Mouse (Mus musculus) cerebellum, adult 8-10 months (tissue): ENCODE measurements around the gene Nfe2l3.
"Not testable (repeated sequence)": the region's sequence is repeated elsewhere in the genome, so short reads cannot be mapped to it uniquely, and the experiment has no call there.

Experiments
- DNase-seq: peaks from one replicate; pipeline ENCODE4 v3.0.0; 2022

The Nfe2l3 gene

DNA sequence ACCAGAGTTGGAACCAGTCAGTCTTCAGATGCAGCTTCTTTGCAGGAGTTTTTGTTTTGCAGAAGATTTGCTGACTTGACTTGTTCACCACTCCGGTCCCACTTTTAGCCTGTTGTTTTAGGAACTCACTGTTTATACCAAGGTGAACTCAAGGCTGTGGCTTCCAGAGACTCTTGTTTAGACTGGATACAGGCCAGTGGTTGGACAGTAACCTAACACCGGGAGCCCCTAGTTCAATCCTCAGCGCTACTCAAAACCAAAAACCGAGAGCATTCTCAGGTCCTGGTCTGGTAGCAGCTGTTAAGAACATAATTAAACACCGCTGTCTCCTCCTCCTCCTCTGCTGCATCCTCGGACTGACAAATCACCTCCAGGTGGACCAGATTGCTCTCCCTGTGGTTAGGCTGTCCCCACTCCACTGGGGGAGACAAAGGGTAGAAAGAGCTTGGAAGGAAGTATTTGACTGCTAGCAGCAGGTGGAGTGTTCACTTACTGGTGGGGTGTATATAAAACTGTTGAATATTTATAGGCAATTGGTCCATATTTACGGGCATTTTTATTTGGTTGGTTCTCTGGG, 20.5 kb downstream of the Nfe2l3 start:
- DNase-seq: no peak

DNA sequence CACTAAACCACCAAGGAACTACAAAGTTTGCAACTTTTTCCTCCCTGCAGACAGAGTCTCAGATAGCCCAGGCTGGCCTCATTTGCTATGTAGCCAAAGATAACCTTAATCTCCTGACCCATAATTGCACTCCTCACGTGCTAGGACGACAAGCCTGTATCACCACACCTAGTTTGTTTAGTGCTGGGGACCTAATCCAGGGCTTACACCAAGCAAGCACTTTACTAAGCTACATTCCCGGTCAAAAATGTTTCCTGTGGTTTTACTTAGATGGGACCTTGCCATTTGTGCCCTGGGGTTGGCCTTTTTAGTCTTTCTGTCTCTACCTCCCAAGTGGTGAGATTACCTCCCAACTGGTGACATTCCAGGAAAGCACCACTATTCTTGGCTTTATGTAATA, 22.5 kb downstream of the Nfe2l3 start:
- no peak for DNase-seq

DNA sequence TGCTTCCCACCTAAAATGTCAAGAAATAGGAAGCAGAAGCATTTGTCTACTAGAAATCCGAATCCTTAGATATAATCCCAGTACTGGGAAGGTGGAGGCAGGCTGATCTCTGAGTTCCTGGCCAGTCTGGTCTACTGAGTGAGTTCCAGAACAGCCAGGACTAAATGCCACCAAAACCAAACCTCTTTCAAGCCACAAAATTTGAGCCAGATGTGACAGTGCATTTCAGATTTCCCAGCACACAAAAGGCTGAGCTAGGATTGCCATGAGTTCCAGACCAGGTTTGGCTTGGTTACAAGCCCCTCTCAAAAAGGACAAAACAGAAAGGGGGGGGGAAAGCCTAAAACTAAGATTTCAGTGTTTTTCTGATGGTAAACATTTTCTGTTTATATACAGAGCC, 23.7 kb downstream of the Nfe2l3 start:
- DNase-seq: no peak

DNA sequence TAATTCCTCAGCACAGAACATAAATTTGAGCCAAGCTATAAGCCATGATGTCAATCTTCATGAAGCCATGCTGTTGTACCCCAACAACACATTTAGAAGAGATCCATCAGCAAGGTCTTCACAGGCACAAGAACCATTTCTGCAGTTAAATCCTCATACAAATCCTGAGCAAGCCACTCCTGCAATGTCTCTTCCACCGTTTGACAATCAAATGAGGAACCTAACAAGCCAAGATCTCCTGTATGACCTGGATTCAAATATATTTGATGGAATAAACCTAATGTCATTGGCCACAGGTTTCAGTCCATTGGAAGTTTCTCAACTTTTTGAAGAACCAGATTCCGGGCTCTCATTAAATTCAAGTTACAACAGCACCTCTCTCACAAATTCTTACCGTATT, 24.8 kb downstream of the Nfe2l3 start:
- no peak for DNase-seq

DNA sequence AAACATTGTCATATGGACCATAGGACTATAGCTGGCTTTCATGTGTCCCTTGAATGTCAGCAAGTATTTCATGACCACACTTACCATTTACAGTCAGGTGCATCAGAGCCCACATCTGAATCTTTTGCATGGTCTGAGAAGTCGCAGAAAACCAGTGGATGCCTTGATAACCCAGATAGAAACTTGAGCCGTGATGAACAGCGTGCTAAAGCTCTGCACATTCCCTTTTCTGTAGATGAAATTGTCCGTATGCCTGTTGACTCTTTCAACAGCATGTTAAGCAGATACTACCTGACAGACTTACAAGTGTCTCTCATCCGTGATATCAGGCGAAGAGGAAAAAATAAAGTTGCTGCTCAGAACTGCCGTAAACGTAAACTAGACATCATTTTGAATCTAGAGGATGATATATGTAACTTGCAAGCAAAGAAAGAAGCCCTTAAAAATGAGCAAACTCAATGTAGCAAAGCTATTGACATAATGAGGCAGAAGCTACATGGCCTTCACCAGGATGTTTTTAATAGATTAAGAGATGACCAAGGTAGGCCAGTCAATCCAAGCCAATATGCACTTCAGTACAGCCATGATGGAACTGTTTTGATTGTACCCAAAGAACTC, 25.4 kb downstream of the Nfe2l3 start:
- no peak for DNase-seq

DNA sequence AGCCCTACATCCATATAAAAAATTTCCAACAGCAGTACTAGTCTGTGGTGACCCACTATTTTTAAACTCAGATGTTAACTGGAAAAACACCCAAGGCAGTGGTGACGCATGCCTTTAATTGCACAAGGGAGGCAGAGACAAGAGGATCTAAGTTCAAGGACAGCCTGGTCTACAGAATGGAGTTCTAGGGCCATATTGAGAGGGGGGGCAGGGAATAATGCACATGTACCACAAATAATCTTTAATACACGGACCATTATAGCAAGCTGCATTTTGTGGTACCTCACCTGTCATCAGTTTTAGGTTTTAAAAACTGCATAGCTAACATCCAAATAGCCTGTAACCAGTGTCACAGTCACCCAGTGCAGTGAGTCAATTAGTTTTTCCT, 26.4 kb downstream of the Nfe2l3 start:
- DNase-seq: no peak

DNA sequence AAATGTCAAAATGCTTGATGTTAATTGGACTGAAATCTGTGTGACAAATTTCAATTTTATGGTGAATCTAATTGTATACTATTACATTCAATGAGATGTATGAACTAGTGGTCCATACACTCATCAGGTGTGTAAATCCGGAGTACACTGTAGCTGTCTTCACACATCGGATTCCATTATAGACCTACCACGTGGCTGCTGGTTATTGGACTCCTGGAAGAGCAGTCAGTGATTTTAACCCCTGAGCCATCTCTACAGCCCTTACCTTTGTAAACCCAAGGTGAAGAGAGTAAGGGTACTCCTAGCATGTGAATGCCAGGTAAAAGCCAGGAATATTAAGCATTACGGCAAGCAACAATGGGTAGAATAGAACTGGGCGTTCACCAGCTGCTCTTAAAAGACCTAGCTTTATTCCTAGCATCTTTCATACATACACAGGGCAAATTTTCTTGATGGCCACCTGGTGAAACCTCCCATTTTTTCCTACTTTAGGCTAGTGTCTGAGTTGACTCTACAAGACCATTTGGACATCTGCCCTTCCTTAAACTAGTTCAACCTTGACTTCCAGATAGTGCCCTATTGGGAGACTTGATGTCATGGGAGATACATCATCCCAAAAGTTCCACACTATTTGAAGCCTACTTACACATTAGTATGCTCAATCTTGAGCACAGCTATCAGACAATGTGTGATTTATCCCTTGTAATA, 27.0 kb downstream of the Nfe2l3 start:
- DNase-seq: no peak

DNA sequence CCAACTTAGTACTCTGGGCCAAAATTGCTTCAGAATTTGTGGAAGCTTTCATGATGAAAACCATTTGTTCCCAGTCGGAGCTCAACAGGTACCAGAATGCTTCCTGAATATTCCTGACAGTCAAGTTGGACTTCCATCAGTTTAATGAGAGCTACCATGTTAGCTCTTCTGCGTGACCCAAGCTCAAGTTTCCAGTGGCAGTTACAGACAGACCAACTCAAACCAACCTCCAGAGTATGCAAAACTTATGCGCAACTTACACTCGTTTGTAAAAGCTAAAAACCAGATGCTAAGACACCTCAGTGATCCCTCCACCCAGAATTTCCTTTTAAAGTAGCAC, 27.5 kb downstream of the Nfe2l3 start:
- DNase-seq: no peak

DNA sequence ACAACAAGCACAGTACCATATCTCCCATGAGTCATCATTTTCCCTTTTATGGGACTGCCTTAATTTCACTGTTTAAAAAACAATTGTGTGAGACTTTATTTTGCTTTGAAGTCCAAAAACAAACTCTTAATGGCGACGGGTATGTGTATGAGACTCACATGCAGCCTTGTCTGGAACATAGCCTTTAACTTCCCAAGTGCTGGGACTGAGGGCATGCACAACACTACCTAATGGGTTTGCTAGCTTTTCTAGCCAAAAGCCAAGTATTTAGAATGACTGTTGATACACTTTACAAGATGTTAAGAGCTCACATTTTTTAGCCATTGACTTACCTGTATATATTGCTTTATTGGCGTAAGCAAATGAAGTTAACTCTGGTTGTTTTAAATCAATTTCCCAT, 27.9 kb downstream of the Nfe2l3 start:
- DNase-seq: no peak

DNA sequence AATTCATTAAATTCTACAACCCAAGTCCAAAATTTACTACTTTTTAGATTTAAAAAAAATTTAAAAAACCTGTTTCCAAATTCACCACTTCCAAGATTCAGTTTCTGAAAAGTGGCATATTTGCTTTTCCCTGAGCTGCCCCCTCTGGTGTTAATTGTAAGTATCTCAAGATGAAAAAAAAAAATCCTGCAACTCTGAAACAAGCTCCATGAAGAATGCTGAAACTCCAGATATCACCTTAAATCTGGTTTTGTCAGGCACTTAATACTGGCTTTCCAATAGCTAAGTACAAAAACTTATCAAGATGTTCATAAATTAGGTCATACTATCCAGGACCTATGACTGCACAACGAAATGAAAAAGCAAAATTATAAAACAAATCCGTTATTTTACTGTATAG, 35.2 kb downstream of the Nfe2l3 start:
- DNase-seq: no peak

DNA sequence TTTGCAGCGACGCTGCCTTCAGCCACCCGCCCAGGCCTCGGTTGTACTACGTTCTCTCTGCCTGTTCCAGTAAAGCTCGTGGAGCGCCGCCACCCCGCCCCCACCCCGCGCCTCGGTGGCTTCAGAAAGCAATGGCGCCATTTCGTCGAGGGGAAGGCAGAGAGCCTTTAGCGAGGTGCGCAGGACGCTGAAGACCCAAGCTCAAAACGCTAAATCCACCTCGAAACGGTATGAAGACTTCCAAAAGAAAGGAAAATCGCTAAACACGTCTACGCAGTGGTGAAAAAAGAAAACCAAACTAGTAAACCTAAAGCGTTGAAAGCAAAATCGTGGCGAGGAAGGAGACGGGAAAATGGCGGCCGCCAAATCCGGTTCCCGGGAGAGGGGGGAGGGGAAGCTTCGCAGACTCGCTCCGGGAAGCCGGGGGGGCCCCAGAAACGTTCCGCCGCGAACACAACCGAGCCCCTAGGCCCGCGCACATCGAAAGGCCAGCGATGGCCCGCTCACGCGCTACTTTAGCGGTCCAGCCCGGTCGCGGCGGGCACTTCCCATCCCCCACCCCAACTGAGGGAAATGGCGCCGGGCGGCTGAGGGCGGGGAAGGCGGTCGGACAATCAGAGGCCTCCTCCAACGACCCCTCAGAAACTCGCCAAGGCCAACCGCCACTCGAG, 36.6 kb downstream of the Nfe2l3 start:
- peak; percentile 79 for DNase-seq

DNA sequence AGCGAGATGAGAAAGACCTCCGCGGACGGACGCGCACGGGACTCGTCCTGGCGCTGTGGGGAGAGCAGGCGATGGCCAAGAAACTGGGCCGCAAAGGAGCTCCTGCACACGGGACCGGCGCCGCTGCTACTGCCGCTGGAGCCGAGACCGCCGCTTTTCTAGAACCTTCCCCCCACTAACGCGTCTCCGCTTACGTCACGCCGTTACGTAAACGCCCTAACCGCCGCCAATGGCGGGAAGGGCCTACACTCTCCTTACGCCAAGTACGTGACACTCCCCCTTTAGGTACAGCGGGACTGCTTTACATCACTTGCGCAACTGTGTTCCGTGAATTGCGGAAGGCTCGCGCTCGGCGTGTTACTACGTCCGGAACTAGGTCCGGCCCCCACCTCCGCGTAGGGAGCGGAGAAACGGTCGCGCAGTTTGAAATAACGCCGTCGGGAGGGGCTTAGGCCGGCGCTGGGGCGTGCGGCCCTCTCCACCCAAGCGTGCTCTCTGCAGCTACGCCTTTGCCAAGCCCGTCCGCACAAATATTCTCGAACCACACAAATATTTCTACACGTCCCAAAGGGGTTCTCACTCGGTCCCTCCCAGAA, 37.3 kb downstream of the Nfe2l3 start, which contains the start of gene Hnrnpa2b1:
Gene Hnrnpa2b1, minus strand, starts transcription at position 180 of the 596 bp plus-strand sequence.
- peak; percentile 100 for DNase-seq

DNA sequence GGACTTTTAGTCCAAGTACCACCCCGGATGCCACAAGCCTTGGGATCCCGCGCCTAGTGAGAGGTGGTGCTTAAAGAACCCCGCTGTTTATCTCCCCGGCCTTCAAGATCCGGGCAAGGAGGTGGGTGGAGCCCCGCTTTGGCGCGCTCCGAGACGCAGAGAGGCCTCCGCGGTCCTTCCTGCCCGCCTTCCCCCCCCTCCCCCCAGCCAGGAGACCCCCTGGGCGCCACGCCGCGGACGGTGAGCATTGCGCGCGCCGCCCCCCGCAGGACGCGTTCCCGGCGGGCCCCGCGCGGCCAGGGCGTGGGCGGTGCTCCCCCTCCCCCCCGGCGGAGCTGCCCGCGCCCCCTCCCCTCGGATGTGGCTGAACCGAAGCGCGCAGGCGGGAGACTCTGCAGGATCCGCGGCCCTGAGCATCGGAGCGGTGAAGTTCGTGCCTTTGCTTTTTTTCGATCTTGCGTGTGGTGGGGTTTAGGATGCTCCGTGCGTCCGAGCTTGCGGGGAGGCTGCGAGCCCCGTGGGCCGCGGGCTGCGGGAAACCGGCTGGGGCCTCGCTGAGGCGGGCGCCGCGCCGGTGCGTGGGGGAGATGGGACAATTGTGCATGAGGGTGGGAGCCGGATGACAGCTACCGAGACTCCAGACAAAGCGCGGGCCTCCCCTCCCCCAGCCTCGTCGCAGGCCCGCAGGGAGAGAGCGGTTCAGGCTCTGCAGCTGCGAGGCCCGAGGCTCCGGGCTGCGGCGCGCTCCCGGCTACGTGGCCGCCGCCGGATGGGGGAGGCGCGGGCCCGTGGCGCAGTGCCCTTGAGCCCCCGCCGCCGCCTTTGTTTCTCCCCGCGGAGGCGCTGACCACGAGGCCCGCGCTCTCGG, 38.1 kb downstream of the Nfe2l3 start, which contains the start of gene Cbx3:
Gene Cbx3, plus strand, starts transcription at position 50 of the 868 bp plus-strand sequence.
- peak; percentile 81 for DNase-seq

DNA sequence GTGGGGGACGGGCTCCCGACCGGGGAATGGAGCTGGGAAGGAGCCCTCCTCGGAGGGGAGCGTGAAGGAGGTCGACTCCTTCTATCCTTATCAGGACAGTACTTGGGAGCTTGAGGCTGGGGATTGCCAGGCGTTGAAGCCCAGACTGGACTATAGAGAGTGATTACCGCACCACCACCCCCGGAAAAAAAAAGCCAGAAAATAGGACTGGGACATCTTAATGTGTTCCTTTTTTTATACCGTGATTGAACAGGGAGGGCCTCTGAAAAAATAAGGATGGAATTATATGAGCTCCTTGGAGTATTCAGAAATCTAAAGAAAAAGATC, 38.7 kb downstream of the Nfe2l3 start:
- DNase-seq: no peak

DNA sequence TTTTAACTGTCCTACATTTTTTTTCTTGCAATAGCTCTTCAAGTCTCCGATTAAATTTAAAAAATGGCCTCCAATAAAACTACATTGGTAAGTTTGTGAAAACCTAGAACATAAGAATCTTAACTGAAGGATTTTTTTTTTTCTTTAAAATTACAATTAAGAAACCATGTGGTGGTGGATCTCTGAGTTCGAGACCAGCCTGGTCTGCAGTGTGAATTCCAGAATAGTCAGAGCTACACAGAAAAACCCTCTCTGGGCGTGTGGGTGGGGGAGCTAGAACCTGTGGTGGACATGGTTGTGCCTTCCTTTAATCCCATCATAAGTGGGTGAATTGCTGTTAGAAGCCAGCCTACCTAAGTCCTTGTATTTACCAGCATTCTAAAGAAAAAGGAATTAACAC, 39.3 kb downstream of the Nfe2l3 start:
- no peak for DNase-seq

DNA sequence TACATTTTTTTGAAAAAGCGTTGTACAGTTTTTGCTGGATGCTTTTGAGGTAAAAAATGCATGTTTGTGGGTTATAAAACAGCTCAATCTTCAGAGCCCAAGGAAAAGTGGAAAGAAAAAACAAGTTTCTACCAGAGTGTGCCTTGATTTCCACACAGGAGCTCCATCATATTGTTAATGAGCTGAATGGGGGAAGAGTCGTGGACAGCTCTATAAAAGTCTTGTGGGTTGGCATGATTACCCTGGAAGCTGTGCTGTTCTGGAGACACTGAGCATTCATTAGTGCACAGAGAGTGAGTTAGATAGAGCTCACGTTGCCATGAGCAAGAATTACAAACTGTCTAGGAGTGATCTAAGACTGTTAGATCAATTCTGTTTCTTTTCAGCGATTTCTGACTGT, 39.7 kb downstream of the Nfe2l3 start:
- DNase-seq: no peak

DNA sequence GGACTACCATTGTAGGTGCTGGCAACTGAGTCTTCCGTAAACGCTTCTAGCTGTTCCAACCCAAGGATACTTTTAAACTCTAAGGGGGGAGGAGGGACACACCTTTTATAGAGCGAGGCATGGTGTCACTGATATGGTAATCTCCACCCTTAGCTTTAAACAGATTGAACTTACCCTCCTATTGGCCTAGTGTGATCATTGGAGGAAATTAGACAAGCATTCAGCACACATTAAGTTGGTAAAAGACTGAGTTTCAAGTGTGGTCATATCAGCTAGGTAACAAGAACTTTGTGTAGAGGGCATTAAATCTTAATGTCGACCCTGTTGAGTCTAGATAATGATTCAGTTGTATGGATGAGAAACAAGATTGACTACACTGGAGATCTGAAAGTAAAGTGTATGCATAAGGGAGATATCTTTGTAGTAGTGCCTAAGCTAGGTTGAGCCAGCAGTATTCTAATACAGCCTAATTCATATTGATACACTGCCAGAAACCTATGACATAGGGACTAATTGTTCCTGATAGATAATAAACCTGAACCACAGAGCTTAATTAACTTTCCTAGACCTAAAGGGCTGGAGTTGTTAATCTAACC, 46.8 kb downstream of the Nfe2l3 start:
- DNase-seq: no peak

DNA sequence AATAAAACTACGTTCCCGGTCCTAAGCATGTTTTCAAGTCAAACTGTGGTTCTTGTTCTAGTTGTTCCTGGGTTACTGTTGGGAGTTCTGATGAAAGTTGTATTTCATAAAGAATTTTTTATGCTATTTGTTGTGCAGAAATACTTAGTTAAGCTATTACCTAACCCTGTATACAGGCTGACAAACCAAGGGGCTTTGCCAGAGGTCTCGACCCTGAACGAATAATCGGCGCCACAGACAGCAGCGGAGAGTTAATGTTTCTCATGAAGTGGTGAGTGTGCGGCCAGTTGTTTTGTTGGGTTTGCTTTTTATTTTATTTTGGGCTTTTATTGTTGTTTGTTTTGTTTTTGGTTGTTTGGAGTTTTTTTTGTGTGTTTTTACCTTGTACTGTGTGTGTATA, 49.1 kb downstream of the Nfe2l3 start:
- no peak for DNase-seq

DNA sequence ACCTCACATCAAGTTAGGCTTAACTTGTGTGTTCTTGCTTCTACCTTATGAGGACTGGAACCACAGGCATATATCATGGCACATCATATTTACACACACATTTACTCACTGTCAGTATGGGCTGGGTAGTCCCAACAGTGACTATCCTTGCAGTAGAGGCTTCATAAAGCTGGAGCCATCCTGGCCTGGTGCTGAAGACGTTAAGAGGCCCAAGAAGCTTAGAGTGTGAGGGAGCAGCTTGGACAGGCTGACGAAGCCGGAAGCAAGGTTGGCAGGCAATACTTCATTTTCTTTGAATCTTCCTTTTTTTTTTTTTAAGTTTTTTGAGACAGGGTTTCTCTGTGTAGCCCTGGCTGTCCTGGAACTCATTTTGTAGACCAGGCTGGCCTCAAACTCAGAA, 51.4 kb downstream of the Nfe2l3 start:
- DNase-seq: no peak

DNA sequence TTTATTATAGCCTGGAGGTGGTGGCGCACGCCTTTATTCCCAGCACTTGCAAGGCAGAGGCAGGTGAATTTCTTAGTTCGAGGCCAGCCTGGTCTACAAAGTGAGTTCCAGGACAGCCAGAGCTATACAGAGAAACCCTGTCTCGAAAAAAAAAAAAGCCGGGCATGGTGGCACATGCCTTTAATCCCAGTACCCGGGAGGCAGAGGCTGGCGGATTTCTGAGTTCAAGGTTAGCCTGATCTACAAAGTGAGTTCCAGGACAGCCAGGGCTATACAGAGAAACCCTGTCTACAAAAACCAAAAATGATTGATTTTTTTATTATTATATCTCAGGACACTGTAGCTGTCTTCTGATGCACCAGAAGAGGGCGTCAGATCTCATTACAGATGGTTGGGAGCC, 52.1 kb downstream of the Nfe2l3 start:
- not testable (repeated sequence) for DNase-seq

DNA sequence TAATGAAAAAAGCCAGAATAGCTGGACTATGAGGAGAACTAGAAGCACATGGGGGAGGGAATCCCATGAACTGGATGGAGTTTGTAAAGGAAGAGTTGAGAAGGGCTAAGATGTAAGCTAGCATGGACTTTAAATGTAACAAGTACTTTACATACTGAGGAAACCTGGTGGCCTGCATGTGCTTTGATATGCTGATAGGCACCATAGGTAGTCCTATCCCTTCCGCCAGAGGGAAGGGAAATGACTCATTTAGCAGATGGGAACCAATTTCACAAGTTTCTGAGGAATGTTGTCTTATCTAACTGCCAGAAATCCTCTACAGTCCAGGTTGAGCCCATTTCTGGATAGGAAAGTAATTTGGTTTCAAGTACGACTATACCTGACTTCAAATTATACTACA, 53.2 kb downstream of the Nfe2l3 start:
- no peak for DNase-seq

DNA sequence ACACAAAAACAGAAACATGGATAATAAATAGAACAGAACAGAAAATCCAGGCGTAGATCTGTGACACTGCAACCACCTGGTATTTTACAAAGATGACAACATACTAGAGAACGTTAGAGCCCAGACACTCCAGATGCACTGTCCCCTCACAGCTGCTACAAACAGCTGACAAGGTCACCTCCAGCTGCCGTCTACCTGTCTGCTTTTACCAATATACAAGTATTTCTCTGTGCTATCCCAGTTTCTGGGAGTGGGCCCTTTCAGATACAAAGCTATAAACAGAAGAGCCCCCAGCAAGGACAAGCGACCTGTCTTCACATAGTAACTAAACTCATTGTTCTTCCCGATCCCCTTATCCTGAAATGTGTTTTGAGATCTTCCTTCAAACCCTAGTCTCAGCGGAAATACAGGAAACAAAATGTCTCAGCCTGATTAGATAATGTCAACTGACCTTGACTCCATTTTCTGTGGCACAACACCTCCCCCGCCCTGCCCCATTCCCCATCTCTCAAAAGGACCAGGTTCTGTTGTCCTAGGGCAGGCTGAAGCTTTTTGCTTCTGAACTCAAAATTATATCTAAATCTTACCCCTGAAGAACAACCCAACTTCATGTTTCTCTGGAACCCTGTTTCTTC, 53.7 kb downstream of the Nfe2l3 start:
- no peak for DNase-seq
